18 mouse cellular contexts compared by ENCODE assay signal in genomic region chr16:17566186-17566585, GRCm38 (mm10). TPM values are rescaled to one million over a fixed set of nuclear protein-coding genes. Genes with fewer than 3 reads are reported as not detected.
DNase-seq lines count a peak whose midpoint lies in the region; ATAC-seq and TF ChIP-seq lines count a peak whose summit lies in the region.
"Had no signal": no experiment of that assay in that cellular context is flagged by ENCODE, and none has a peak within 500 bp of the region (broad histone marks: within the 10 kb centered on the region; RNA-seq: fewer than 3 reads in every experiment).

No protein-coding gene starts in this region.

- 0 out of 2 replicates have a peak overlapping the region, but pooled peaks have one; percentile 2 for H3K9ac ChIP-seq in hindbrain, embryonic 12.5 days
- H3K9ac ChIP-seq in hindbrain, embryonic 11.5 days (ENCODE audit: low read depth, low read length), result no peak overlapping the region
- no peak overlapping the region for H3K9ac ChIP-seq in lung, embryonic 14.5 days
- H3K9ac ChIP-seq: embryonic facial prominence, embryonic 15.5 days; hindbrain, embryonic 15.5 days; lung, embryonic 15.5 days had no signal

- H3K9me3 ChIP-seq in hindbrain, embryonic 12.5 days (replicated peaks), result no peaks in the 10 kb centered on the region
- H3K9me3 ChIP-seq in hindbrain, embryonic 11.5 days (ENCODE audit: control insufficient read depth, low read length), result no peaks in the 10 kb centered on the region
- H3K9me3 ChIP-seq in lung, embryonic 14.5 days (ENCODE audit: low read depth, low read length), result no peaks in the 10 kb centered on the region
- H3K9me3 ChIP-seq: embryonic facial prominence, embryonic 15.5 days; hindbrain, embryonic 15.5 days; lung, embryonic 15.5 days had no signal

- no peak for ATAC-seq in hindbrain, embryonic 12.5 days (ENCODE audit: low FRiP score)
- ATAC-seq in hindbrain, embryonic 11.5 days (ENCODE audit: low FRiP score), result no peak
- ATAC-seq in lung, embryonic 14.5 days (ENCODE audit: insufficient read depth), result no peak
- 0 out of 2 replicates have a peak, but pooled peaks have one; percentile 24 for ATAC-seq in megakaryocyte-erythroid progenitor cell, adult 5-6 weeks (replicated peaks; ENCODE audit: low FRiP score, low TSS enrichment, poor library complexity, severe bottlenecking)

- TF ChIP-seq CTCF in lung, embryonic 14.5 days (IDR thresholded peaks at IDR 0.05; ENCODE audit: low read depth), result peak; percentile 43

- no peak overlapping the region for H3K4me3 ChIP-seq in hindbrain, embryonic 12.5 days
- no peak overlapping the region for H3K4me3 ChIP-seq in hindbrain, embryonic 11.5 days (ENCODE audit: low read depth, low read length)
- no peak overlapping the region for H3K4me3 ChIP-seq in lung, embryonic 14.5 days (ENCODE audit: low read depth, low read length)
- H3K4me3 ChIP-seq: embryonic facial prominence, embryonic 15.5 days; hindbrain, embryonic 15.5 days; lung, embryonic 15.5 days had no signal

- peaks cover 9% of the 10 kb centered on the region for H3K4me1 ChIP-seq in hindbrain, embryonic 12.5 days
- no peaks in the 10 kb centered on the region for H3K4me1 ChIP-seq in hindbrain, embryonic 11.5 days (replicated peaks; ENCODE audit: control insufficient read depth, insufficient read depth, low read length)
- H3K4me1 ChIP-seq in lung, embryonic 14.5 days (ENCODE audit: insufficient read depth), result no peaks in the 10 kb centered on the region

- no peak for DNase-seq in hindbrain, embryonic 11.5 days (ENCODE audit: low spot score)
- peak; percentile 30 for DNase-seq in lung, embryonic 14.5 days
- DNase-seq in lung, adult 18-20 months, result no peak
- DNase-seq in NIH3T3 (ENCODE audit: low read depth), result peak; percentile 38
- no peak for DNase-seq in spleen, adult 12 weeks (ENCODE audit: low spot score)
- DNase-seq: B cell, adult 2 months; cerebellum, adult 8-10 months; heart, postnatal 14 days; kidney, adult 11 months; thymus, adult 2 months had no signal

- H3K36me3 ChIP-seq in hindbrain, embryonic 12.5 days, result no peaks in the 10 kb centered on the region
- no peaks in the 10 kb centered on the region for H3K36me3 ChIP-seq in hindbrain, embryonic 11.5 days (ENCODE audit: control insufficient read depth, insufficient read depth, low read length)
- H3K36me3 ChIP-seq in lung, embryonic 14.5 days (ENCODE audit: insufficient read depth), result no peaks in the 10 kb centered on the region
- H3K36me3 ChIP-seq: embryonic facial prominence, embryonic 15.5 days; hindbrain, embryonic 15.5 days; lung, embryonic 15.5 days had no signal

- 33% methylated on average over 4 of the region's 4 CpGs for WGBS in hindbrain, embryonic 12.5 days
- 35% methylated on average over 4 of the region's 4 CpGs for WGBS in hindbrain, embryonic 11.5 days
- WGBS in lung, embryonic 14.5 days, result 14% methylated on average over 4 of the region's 4 CpGs

- H3K27ac ChIP-seq in hindbrain, embryonic 12.5 days, result no peak overlapping the region
- H3K27ac ChIP-seq in hindbrain, embryonic 11.5 days (ENCODE audit: low read depth, low read length), result no peak overlapping the region
- H3K27ac ChIP-seq in lung, embryonic 14.5 days (ENCODE audit: low read depth), result no peak overlapping the region
- H3K27ac ChIP-seq: embryonic facial prominence, embryonic 15.5 days; hindbrain, embryonic 15.5 days; lung, embryonic 15.5 days had no signal

- no peak overlapping the region for H3K4me2 ChIP-seq in hindbrain, embryonic 12.5 days (replicated peaks)
- H3K4me2 ChIP-seq in hindbrain, embryonic 11.5 days (replicated peaks; ENCODE audit: low read depth, low read length), result no peak overlapping the region
- H3K4me2 ChIP-seq in lung, embryonic 14.5 days, result no peak overlapping the region
- H3K4me2 ChIP-seq: embryonic facial prominence, embryonic 15.5 days; heart, embryonic 11.5 days; hindbrain, embryonic 15.5 days; lung, embryonic 15.5 days had no signal

- peaks cover 12% of the 10 kb centered on the region for H3K27me3 ChIP-seq in hindbrain, embryonic 12.5 days
- no peaks in the 10 kb centered on the region; the same call in 1 of the 2 replicates for H3K27me3 ChIP-seq in hindbrain, embryonic 11.5 days (ENCODE audit: control insufficient read depth, insufficient read depth, low read length)
- H3K27me3 ChIP-seq in lung, embryonic 14.5 days (ENCODE audit: insufficient read depth, low read length), result no peaks in the 10 kb centered on the region
- H3K27me3 ChIP-seq: hindbrain, embryonic 15.5 days; lung, embryonic 15.5 days had no signal

RNA-seq across cellular contexts. Expression of gene P2rx6, which starts 4.5 kb away (rescaled TPM):
- 1.8 and 2.2 TPM in 2 replicates for polyA plus RNA-seq in hindbrain, embryonic 12.5 days (2016; fragmentation: Nextera tagmentation; extraction: Ambion mirVana)
- 0.49 and 0.63 TPM in 2 replicates for polyA plus RNA-seq in hindbrain, embryonic 11.5 days (2014; fragmentation: Nextera tagmentation; extraction: Ambion mirVana)
- polyA plus RNA-seq in lung, embryonic 14.5 days (2014; fragmentation: Nextera tagmentation; extraction: Ambion mirVana), result 1.6 and 1.7 TPM in 2 replicates
- total RNA-seq in megakaryocyte-erythroid progenitor cell, adult 5-6 weeks (2014; fragmentation: Nextera tagmentation), result not detected in 2 replicates
- total RNA-seq in megakaryocyte-erythroid progenitor cell, adult 5-6 weeks (2017), result not detected in 2 replicates
- total RNA-seq: megakaryocyte, adult 5-6 weeks had no signal

RNA-seq across cellular contexts. Expression of gene Lrrc74b, which starts 5.1 kb away (rescaled TPM):
- 1.1 and 1.3 TPM in 2 replicates for polyA plus RNA-seq in hindbrain, embryonic 12.5 days (2016; fragmentation: Nextera tagmentation; extraction: Ambion mirVana)
- 0.52 and 1.1 TPM in 2 replicates for polyA plus RNA-seq in hindbrain, embryonic 11.5 days (2014; fragmentation: Nextera tagmentation; extraction: Ambion mirVana)
- 0.31 and 0.42 TPM in 2 replicates for polyA plus RNA-seq in lung, embryonic 14.5 days (2014; fragmentation: Nextera tagmentation; extraction: Ambion mirVana)
- not detected in 2 replicates for total RNA-seq in megakaryocyte-erythroid progenitor cell, adult 5-6 weeks (2014; fragmentation: Nextera tagmentation)
- total RNA-seq in megakaryocyte-erythroid progenitor cell, adult 5-6 weeks (2017), result 0.05 TPM in 1 of 2 replicates, not detected in the other
- total RNA-seq: adrenal gland, adult 18-20 months; megakaryocyte, adult 5-6 weeks had no signal
- polyA plus RNA-seq: heart, embryonic 11.5 days had no signal

RNA-seq across cellular contexts. Expression of gene Slc7a4, which starts 16.8 kb away (rescaled TPM):
- 6.8 and 7.8 TPM in 2 replicates for polyA plus RNA-seq in hindbrain, embryonic 12.5 days (2016; fragmentation: Nextera tagmentation; extraction: Ambion mirVana)
- 1.9 and 2.1 TPM in 2 replicates for polyA plus RNA-seq in hindbrain, embryonic 11.5 days (2014; fragmentation: Nextera tagmentation; extraction: Ambion mirVana)
- polyA plus RNA-seq in lung, embryonic 14.5 days (2014; fragmentation: Nextera tagmentation; extraction: Ambion mirVana), result 6.2 and 8.0 TPM in 2 replicates
- 10.8 and 13.9 TPM in 2 replicates for total RNA-seq in megakaryocyte-erythroid progenitor cell, adult 5-6 weeks (2014; fragmentation: Nextera tagmentation)
- 5.2 and 7.6 TPM in 2 replicates for total RNA-seq in megakaryocyte-erythroid progenitor cell, adult 5-6 weeks (2017)

RNA-seq across cellular contexts. Expression of gene Thap7, which starts 35.2 kb away (rescaled TPM):
- polyA plus RNA-seq in hindbrain, embryonic 12.5 days (2016; fragmentation: Nextera tagmentation; extraction: Ambion mirVana), result 57.7 and 66.5 TPM in 2 replicates
- 47.6 and 49.3 TPM in 2 replicates for polyA plus RNA-seq in hindbrain, embryonic 11.5 days (2014; fragmentation: Nextera tagmentation; extraction: Ambion mirVana)
- polyA plus RNA-seq in lung, embryonic 14.5 days (2014; fragmentation: Nextera tagmentation; extraction: Ambion mirVana), result 47.4 and 51.4 TPM in 2 replicates
- 18.2 and 27.1 TPM in 2 replicates for total RNA-seq in megakaryocyte-erythroid progenitor cell, adult 5-6 weeks (2014; fragmentation: Nextera tagmentation)
- total RNA-seq in megakaryocyte-erythroid progenitor cell, adult 5-6 weeks (2017), result 23.3 and 45.1 TPM in 2 replicates

RNA-seq across cellular contexts. Expression of gene Smpd4, which starts 53.0 kb away (rescaled TPM):
- polyA plus RNA-seq in hindbrain, embryonic 12.5 days (2016; fragmentation: Nextera tagmentation; extraction: Ambion mirVana), result 35.1 and 37.0 TPM in 2 replicates
- 39.1 and 40.9 TPM in 2 replicates for polyA plus RNA-seq in hindbrain, embryonic 11.5 days (2014; fragmentation: Nextera tagmentation; extraction: Ambion mirVana)
- polyA plus RNA-seq in lung, embryonic 14.5 days (2014; fragmentation: Nextera tagmentation; extraction: Ambion mirVana), result 45.4 and 45.7 TPM in 2 replicates
- total RNA-seq in megakaryocyte-erythroid progenitor cell, adult 5-6 weeks (2014; fragmentation: Nextera tagmentation), result 88.7 and 152 TPM in 2 replicates
- 75.3 and 83.2 TPM in 2 replicates for total RNA-seq in megakaryocyte-erythroid progenitor cell, adult 5-6 weeks (2017)

Comparison
In these comparisons a context has a peak if more than half of its experiments do, and no peak if none do; other contexts are left out.
1. DNase-seq: peak in lung, embryonic 14.5 days (single experiment) and NIH3T3 (single experiment); none in hindbrain, embryonic 11.5 days (single experiment), lung, adult 18-20 months (0 of 2) and spleen, adult 12 weeks (single experiment).